Mouse (Mus musculus): ENCODE data around the gene Rtn1.

DNA sequence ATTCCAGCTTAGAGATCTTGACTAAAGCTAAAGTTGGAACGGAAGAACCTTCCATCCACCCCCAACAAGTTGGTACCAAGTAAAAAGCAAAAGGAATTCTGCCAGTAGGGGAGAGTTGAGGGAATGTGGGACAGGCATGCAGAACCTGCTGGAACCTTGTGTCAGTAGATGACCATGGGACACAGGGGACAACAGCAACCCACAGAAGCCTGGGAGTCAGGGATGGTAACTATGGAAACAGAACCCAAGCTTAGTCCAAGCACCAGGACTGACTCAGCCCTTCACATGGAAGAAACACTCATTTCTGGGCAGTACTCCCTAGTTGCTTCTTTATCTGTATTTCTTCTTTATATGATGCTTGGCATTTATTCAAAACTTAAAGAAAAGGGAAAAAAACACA, 54.6 kb downstream of the Rtn1 start:
- no peak for TF ChIP-seq TAL1 (IDR thresholded peaks at IDR 0.05; ENCODE audit: low read length)
- TF ChIP-seq GATA1 (IDR thresholded peaks at IDR 0.05; ENCODE audit: low read length), result no peak
